Mouse (Mus musculus): ENCODE measurements around the gene Mafb.

GRCm38 (mm10) chr2:160378271-160378670, 11.4 kb upstream of the Mafb start:
- TF ChIP-seq POLR2A (IDR thresholded peaks at IDR 0.05; ENCODE audit: low read depth, low read length): no peak
- TF ChIP-seq CTCF (conservative IDR thresholded peaks at IDR 0.05; ENCODE audit: insufficient read depth, insufficient read length, low read depth, low read length): peak; percentile 81

Data from kidney, adult 2 months (tissue).